Mouse (Mus musculus) megakaryocyte, embryonic 14.5 days (primary cell): ENCODE data around the gene Ccnt2.

ENCODE experiments used
- FLI1 ChIP-seq: IDR thresholded peaks from 2 replicates; pipeline ENCODE4 v1.6.1; 2012; ENCODE audit warnings: low read length, inconsistent platforms, mixed read lengths
- GATA1 ChIP-seq: IDR thresholded peaks from 3 replicates; pipeline ENCODE4 v1.6.1; 2012; ENCODE audit warnings: mixed read lengths, low read length, inconsistent platforms, borderline replicate concordance

- TF ChIP-seq GATA1 (no peak), FLI1 (no peak)
Observed at GRCm38 (mm10) chr1:127802916-127803315, 29.0 kb downstream of the Ccnt2 start.
